Mouse (Mus musculus): Measurements from ENCODE around the gene Strip2. TPM values are rescaled to one million over a fixed set of nuclear protein-coding genes. Genes with fewer than 3 reads are reported as not detected.

Strip2 gene
- total RNA-seq, 2 experiments from 2014 or later, result 50.0 to 53.1 TPM

DNA sequence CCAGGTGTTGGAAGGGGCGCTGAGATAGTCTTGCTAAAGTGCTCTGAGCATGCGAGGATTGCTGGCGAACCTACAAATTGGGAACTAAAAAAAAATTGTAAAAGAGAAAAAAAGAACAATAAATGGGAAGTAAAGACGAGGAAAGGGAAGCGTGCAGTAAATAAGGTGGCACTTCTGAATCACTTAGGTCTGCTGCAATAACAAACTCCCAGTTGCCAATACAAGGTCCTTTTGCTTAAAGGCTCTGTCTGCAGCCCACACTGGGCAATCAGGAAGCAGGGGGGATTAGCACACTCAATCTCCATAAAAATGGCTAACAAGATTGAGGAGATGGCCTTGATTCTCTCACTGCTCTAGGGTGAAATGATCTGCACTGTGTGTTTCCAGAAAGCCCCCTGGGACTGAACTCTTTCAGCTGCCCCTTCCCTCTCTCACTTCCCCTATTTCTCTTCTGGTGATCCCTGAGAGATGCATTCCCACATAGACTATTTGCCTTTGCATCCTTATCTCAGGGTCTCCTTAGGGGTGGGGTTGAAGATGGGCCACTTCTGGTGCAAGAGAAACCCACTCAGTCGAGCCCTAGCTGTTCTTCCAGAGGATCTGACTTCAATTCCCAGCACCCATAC, 8.9 kb downstream of the Strip2 start:
- intact Hi-C loops (cut with DNase I), result no loop called here
- no peak for DNase-seq

DNA sequence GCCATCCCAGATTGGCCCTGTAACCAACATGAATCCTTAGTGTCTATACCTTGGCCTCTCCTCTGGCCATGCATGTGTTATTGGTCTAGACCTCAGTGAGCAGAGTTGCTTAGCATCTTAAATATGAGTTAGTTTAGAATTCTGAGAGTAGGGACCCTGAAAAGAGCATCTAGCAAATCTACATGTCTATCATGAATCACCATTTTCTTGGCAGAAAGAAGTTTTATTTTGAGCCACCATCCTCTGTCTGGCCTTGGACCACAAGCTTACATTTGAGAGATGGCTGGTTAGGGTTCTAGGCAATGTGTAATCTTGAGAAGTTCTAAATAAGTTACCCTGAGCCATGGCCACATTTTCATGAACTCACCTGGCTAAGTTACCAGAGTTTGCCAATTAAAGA, 13.3 kb downstream of the Strip2 start:
- intact Hi-C loops (cut with DNase I), result no loop called here
- DNase-seq, result no peak

DNA sequence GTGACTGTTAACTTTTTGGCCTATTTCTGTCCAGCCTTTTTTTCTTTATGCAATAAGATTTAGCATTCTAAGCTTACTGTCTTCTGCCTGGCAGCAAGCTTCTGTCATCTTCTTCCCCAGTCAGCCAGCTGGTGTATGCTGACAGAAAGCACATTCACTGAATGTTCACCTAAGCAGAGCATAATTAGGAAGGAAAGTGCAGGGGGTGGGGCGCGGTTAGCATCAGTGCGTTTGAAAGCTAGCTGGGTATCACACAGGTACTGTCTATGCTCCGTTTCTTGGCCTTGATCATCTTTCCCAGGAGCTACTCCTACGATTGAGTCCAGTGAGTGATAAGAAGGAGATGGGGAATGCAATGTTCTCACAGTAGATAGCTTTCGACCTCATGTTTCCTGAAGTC, 13.9 kb downstream of the Strip2 start:
- DNase-seq, result no peak
- intact Hi-C loops (cut with DNase I), result no loop called here

DNA sequence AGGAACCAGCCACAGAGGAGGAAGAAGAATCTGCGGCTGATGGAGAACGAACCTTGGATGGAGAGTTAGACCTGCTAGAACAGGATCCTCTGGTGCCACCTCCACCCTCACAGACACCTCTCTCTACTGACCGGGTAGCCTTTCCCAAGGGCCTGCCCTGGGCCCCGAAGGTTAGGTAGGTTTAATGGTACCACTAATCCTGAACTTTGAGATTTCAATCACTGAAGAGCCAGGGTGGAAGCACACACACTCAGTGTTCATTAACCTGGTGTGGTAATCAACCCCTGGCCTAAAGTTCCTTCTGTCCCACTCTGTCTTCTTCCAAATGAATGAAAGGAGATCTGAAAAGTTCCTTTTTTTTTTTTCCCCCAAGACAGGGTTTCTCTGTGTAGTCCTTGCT, 14.4 kb downstream of the Strip2 start:
- intact Hi-C loops (cut with DNase I), result no loop called here
- DNase-seq, result no peak

DNA sequence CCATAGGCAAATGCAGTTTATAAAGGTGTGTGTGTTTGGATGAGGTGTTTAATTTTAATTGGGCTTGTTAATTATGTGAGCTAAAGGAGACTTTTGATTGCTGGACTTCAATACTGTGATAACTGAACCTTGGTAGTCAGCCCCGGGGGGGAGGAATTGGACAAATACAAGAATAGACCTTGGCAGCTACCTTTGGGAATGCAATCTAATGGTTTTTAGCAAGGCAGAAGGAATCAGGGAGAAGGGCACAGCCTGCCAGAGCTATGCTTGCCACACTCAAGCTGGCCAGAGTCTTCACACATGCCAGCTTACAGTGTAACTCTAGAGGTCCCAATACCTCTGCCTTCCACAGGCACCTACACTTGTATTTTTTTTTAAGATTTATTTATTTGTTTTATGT, 18.9 kb downstream of the Strip2 start:
- intact Hi-C loops (cut with DNase I), result no loop called here
- no peak for DNase-seq

DNA sequence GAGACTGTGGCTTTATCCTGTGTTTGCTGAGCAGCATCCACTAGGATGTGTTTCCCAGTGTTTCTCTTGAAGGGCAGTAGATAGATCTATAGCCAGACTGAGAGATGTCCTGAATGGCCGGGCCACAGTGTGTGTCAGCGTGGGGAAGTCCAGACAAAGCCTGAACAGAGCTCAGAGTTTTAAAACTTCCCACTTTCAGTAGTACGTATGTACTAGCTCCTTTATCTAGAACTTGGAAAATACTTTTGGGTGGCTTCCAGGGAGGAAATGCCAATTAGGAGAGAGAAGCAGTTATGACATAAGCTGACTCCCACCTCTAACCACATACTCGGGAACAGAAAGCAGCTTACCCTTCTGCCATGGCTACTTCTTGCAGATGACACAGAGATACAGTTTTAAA, 23.6 kb downstream of the Strip2 start:
- intact Hi-C loops (cut with DNase I), result no loop called here
- DNase-seq, result no peak

DNA sequence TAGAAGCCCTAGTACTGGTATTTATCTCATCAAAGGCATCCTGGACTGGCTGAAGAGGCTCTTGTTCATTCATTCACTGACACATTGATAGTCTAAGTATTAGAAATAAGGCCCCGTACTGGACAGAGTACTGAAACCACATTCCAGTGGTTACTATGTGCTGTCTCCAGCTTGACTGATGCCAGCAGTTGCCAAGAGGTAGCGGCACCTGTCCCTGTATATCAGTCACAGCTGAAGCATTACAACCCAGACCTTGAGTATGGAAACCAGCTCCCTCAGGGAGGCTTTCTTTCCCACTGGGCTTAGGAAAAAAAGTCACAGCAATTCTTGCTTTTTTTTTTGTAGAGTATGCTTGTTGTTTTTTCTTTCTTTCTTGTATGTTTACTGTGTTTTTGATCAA, 24.2 kb downstream of the Strip2 start:
- intact Hi-C loops (cut with DNase I), result no loop called here

DNA sequence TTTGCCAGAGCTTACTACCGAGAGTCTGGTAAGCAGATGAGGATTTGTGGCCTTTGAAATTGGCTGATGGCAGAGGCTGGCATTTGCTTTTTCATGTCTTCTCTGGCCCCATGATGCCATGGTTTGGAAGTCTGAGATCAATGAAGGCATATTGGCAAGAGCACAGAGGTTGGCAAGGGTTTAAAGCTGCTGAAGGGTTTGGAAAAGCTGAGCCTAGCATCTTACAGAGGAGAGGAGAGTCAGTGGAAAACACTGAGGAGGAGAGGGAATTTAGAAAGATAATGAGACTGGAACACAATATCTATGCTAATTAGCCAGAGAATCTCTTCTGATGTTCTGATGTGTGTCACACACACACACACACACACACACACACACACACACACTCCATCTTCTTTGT, 27.7 kb downstream of the Strip2 start:
- no peak for DNase-seq
- intact Hi-C loops (cut with DNase I), result no loop called here

More for the DNA sequence above, 24.2 kb downstream of the Strip2 start:
- no peak for DNase-seq

DNA sequence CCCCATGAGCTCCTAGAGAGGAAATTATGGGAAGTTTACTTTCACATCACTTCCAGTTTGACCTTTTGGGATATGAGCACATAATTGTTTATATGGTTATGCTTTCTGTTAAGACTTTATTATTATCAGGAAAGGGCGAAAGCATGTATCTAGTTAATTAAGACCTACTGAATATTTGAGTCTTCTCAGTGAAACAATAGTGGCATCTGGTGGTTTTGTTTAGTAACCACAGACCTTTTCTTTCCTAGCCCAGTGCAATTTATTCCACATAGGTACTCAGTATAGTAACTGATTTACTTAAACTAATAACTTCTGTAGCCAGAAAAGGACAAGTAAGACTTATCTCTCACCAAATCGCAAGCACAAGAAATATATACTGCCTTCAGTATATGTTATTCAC, 29.8 kb downstream of the Strip2 start:
- intact Hi-C loops (cut with DNase I), result loop anchor here (5.0 kb wide), 1 partner anchor 94 kb away; no protein-coding TSS in a partner anchor
- DNase-seq, result no peak

DNA sequence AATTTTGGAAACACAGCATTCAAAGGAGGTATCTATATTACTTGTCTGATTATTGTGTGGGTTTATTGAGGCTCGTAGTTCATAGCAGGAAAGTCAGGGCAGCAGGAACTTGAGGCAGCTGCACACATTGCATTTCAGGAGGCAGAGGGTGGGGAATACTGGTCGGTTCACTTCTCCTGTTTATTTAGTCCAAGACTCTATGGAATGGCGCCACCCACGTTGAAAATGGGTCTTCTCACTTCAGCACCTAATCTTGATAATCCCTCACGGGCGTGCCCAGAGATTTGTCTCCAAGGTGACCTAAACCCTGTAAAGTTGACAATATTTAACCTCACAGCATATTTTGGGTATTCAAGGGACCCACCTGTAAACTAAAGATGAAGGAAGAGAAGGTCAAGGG, 31.0 kb downstream of the Strip2 start:
- intact Hi-C loops (cut with DNase I), result loop anchor here (5.0 kb wide), 1 partner anchor 96 kb away; no protein-coding TSS in a partner anchor
- DNase-seq, result no peak

DNA sequence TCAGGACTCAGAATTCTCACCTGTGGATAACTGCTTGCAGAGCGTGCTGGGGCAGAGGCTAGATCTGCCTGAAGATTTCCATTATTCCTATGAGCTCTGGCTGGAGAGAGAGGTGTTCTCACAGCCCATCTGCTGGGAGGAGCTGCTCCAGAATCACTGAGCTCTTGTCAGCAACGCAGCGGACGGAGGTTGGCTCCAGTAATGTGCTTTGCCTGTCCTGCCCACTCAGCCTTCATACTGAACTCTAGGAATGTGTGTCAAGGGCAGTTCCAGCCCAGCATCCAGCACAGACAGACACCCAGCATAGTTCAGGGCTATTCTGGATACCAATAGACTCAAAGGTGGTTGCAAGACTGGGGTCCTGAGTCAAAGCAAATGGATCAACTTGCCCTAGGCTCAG, 39.9 kb downstream of the Strip2 start:
- intact Hi-C loops (cut with DNase I), result loop anchor here (5.0 kb wide), 1 partner anchor 126 kb away; no protein-coding TSS in a partner anchor
- no peak for DNase-seq

DNA sequence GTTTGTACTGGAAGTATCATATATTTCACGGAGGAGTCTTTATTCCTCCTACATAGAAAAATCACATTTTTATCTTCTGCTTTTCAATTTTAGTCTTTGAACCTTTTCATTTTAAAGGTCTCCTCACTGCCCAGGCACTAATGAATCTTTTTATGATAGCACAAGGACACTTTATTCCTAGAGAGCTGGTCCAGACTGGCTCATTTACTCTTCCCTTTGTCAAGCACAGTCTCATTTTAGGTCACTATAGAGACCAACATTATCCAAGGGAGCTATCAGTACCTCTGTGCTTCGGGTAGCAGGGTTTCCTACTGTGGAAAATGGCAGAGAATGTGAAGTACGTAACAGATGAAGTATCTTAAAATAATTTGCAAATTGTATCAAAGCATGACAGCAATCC, 41.9 kb downstream of the Strip2 start:
- intact Hi-C loops (cut with DNase I), result loop anchor here (5.0 kb wide), 1 partner anchor 124 kb away; no protein-coding TSS in a partner anchor
- no peak for DNase-seq

DNA sequence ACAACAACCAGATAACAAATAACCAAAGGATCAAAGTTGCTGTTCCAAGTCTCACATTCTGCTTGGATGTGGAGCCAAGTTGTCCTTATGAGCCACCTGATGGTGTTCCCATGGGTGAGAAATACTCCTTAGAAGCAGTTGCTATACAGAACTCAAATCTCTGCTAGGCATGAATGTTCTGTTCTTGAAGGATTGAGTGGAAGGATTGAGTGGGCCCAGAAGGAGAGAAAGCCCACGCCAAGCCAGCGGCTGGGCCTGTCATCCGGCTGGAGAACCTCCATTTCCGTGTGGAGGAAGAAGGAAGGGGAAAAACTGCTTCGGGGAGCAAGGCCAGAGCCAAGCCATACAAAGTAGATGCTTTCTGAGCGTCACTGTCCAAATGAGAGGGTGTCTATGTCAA, 44.3 kb downstream of the Strip2 start:
- DNase-seq, result no peak
- intact Hi-C loops (cut with DNase I), result no loop called here

DNA sequence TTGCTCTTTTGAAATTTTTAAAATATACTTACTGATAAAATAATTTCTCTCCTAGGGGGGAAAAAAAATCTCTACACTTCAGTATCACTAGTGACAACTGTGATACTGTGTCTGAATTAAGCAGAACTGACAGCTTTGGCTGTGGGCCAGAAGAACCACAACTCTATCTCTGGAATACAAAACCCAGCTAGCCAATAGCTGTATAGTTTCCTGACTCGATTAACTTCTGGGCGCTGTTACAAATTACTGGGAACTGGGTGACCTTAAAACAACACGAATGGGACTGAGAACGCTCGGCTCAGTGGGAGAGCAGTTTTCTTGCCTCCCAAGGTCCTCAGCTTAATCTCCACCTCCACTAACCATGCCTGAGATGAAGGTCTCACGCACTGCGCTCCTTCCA, 51.1 kb downstream of the Strip2 start:
- DNase-seq, result no peak
- intact Hi-C loops (cut with DNase I), result no loop called here

DNA sequence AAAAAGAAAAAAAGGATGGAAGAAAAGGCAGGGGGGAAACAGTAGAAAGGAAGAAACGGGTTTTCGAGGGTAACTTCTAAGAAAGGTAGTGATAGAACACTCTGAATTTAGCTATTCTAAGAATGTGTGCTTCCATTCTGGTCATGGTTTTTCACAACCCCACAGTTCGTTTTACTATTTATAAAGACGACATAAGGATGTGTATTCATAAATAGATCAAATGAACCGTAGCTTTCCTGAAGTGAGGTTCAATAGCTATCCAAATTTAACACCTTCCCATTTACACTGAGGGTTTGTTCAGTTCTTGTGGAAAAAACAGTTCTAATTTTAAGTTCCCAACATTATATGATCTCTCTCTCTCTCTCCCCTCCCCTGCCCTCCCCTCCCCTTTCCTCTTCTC, 56.5 kb downstream of the Strip2 start:
- DNase-seq, result no peak
- intact Hi-C loops (cut with DNase I), result no loop called here

DNA sequence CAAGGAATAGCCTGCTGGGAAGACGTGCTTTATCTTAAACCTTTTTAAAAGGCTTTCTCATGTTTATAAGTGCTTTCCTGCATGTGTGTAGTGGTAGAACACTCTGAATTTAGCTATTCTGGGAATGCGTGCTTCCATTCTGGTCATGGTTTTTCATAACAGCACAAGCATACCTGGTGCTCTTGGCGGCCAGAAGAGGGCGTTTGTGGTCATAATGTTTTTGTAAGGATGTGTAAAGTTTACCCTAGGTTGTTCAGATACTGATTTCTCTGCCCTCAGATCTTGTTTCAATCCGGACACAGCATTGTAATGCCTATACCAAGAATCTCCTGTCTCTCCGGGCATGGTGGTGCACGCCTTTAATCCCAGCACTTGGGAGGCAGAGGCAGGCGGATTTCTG, 58.0 kb downstream of the Strip2 start:
- no peak for DNase-seq
- intact Hi-C loops (cut with DNase I), result loop anchor here (5.0 kb wide), 1 partner anchor 107 kb away; no protein-coding TSS in a partner anchor

DNA sequence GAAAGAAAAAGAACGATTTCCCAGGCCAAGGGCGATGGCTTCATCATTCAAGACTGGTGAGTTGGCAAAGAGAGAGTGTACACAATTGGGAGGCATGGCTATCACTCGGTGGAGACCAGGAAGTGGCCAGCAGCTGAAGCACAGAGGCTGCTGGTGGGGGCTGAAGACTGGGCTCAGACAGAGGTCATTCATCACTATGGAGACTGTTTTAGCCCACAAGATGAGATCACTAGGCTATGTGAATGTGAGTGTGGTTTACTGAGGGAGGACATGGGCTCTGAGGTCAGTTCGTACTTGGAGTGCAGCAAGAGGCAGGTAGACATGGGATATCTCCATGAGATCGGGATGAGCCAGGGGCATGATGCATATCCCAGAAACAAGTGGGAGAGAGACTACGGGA, 63.6 kb downstream of the Strip2 start:
- intact Hi-C loops (cut with DNase I), result no loop called here
- no peak for DNase-seq

DNA sequence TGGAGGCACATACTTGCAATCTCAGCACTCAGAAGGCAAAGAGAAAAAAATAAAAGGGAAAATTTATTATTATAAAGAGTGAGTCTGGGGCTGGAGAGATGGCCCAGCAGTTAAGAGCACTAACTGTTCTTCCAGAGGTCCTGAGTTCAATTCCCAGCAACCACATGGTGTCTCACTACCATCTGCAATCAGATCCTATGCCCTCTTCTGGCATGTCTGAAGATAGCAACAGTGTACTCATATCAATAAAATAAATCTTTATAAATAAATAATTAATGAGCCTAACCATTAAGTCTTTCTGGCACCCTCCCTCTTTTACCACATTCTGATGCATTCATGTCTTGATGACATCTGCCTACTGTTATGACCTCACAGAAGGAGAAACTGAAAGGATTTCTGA, 65.0 kb downstream of the Strip2 start:
- intact Hi-C loops (cut with DNase I), result no loop called here
- no peak for DNase-seq

DNA sequence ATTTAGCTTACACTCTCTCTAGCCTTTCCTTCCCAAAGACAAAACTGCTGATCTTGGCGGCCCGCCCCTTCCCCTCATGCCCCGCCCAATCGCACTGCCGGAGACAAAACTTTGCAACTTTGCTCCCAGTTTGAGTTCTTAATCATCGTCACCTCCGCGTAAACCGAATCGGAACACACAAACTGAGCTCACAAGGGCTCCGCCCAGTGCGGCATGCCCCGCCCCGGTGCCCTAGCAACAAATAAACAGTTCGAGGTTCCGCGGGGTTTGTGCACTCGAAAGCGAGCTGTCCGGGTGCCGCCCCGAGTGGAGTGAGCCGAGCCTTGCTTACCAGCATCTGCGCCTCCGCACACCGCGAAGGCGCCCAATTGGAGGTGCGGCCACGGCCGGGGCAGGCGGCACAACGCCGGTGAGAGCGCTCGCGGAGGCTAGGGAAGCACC, 68.3 kb downstream of the Strip2 start:
- peak; percentile 87 for DNase-seq
- intact Hi-C loops (cut with DNase I), result loop anchor here (2.0 kb wide), 1 partner anchor 64 kb away; no protein-coding TSS in a partner anchor

DNA sequence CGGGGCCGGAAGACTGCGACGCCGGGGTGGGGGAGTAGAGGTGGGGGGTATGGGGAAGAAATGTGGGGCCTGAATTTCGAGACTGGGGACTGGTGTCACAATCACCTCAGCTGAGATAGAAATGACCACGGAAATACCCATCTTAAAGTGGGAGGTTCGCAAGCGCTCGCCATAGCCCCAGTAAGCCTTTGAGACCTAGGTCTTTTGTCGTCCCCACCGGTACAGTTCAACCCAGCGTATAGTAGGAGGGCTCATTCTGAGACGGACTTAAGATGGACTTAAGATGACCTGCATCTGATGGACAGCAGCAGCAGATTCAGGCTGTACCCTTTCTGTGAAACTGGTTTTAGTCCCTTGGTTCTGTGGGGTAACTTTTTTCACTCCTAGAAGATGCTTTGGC, 68.7 kb downstream of the Strip2 start:
- intact Hi-C loops (cut with DNase I), result loop anchor here (2.0 kb wide), 1 partner anchor 63 kb away; no protein-coding TSS in a partner anchor
- DNase-seq, result no peak

DNA sequence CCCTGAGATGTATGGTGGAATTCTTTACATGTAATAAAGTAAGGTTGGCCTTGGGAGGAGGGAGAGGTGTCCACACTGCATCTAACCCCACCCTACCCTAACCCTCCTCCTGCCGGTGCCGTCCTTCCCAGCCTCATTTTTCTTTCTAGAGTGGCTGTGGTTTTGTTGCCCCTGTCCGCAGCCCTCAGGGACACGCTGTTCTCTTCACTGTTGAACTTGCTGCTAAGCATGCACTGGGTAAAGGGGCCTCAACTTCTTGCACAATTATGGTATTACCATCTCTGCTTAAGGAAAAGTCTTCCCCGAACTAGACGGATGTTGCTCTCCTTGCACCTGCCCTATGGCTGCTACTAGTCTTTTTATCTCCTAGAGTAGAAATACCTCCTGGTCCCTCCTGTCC, 69.2 kb downstream of the Strip2 start:
- no peak for DNase-seq
- intact Hi-C loops (cut with DNase I), result loop anchor here (2.0 kb wide), 1 partner anchor 63 kb away; no protein-coding TSS in a partner anchor

DNA sequence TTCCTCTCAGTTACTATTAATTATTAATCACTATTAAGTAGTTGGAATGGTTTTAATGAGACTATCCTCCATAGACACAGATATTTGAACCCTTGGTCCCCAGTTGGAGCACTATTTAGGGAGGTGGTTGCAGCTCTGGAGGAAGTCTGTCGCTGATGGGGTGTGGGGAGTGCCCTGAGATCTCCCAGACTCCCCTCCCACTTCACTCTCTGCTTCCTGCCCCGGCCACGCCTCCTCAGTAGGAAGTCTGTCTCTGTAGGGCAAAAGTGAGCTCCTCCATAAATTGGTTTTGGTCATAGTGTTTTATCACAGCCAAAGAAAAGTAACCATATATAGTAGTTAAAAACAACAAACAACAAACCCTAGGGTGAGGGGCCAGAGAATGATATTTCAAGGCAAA, 70.4 kb downstream of the Strip2 start:
- intact Hi-C loops (cut with DNase I), result no loop called here
- DNase-seq, result no peak

DNA sequence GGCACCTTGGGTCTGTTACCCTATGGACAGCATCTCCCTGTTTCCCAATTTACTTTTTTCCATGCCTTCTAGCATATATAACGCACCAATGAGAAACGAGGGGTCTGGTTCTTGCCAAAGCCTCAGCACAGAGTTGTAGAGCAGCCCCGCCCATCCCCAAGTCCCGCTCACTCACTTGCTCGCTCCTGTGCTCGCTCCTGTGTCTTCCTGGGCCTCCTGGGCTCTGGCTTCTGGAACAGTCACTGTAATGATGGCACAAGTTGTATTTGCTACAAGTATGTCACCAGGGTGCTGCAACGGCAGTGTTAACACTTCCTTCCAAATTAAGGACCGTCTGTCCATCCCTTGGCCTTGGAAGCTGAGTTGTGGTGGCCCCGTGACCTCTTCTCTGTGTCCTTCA, 81.3 kb downstream of the Strip2 start:
- DNase-seq, result no peak
- intact Hi-C loops (cut with DNase I), result no loop called here

All from heart, postnatal 36 days (tissue).